Mouse (Mus musculus): ENCODE results near the gene Fgf22.

DNA sequence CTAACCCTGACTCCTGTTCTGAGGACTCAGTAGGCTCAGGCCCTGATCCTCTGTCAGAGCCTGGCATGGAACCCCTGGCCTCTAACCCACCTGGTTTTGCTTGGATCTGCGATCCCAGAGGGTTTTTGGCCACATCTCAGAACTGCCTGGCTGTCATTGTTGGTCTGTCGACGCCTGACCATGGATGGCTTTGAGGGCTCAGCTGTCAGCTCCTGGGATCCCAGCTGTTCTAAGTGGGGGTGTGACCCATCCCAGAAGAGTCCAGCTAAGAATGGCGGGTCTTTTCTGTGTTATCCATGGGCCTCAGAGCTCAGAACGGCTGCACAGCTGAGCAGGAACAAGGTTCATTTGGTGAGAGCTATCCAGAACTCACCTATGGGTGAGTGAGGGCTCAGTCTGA, 33.8 kb upstream of the Fgf22 start:
- TF ChIP-seq POLR2A (IDR thresholded peaks at IDR 0.05; ENCODE audit: low read depth, low read length) = no peak
- no peak for TF ChIP-seq CTCF (conservative IDR thresholded peaks at IDR 0.05; ENCODE audit: insufficient read depth, insufficient read length, low read depth, low read length)

Measured in kidney, adult 2 months (tissue).